Mouse (Mus musculus) thymus, postnatal 0 days (tissue): ENCODE measurements around the gene Cldn11. TPM values are rescaled to one million over a fixed set of nuclear protein-coding genes. Genes with fewer than 3 reads are reported as not detected.
"Not testable (repeated sequence)": the region's sequence is repeated elsewhere in the genome, so short reads cannot be mapped to it uniquely, and the experiment has no call there.

ENCODE experiments used
- DNase-seq: peaks from one replicate; pipeline ENCODE4 v3.0.0-alpha.2; 2015; ENCODE audit warnings: low spot score
- polyA plus RNA-seq: library from polyadenylated mRNA; unstranded; fragments of >200 nt; fragmentation: Nextera tagmentation; extraction: Ambion mirVana; gene quantifications from 2 replicates; pipeline ENCODE4 v1.2.1, GENCODE M21; 2015

Cldn11 gene
- 0.21 and 0.55 TPM in 2 replicates for polyA plus RNA-seq

DNA sequence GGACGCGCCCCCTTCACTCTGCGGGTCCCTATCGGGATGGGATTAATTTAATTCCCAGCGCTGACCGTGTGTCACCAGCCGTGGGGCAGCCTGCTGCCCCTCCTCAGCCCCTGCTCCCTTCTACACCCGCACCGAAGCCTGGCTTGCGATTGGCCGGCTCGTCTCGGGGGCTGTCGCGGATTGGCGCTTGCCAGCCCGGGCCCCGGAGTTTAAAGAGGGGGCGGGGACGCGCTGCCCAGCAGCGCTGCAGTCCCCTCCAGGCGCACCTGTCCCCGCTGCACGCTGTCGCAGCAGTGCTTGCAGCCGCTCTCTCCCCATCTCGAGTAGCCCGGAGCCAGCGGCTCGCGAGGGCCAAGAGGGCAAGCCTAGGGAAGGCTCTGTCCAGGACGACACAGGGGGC is at the start of gene Cldn11:
TSS of gene Cldn11 (plus strand) at position 215 of the 400 bp plus-strand sequence.
- DNase-seq, result peak; percentile 23

DNA sequence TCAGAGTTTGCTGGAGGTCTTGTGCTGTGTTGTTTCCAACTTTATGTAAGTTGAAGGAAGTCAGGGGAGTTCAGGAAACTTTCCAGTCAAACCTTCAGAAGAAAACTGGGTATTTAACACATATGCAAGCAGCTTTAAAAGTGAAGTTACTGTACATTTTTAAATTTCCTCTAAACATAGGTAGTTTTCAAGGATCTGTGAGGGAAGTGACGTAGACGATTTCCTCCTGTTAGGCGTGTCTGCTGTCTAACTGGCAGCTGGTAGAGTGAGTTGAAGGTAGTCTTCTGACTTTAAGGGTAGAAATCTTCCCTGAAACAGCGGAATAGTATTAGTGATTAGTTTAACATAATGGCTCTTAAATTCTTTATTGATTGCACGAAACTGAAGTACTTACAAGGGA is 49.7 kb upstream of the Cldn11 start:
- no peak for DNase-seq

DNA sequence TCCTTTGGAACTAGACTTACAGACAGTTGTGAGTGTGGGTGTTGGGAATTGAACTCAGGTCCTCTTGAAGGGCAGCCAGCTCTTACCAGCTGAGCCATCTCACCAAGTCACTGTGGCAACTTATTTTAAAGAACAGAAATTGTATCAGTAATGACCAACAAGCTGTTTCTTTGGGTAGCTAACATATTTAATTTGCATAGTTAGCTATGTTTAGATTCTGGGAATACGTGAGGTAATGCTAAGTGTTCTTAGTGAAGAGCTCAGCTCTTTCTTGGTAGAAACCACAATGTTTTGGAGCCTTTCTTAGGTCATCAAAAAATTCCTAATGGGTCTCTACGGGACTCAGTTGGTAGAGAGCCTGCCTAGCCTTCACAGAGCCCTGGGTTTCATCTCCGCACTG is 48.9 kb upstream of the Cldn11 start:
- no peak for DNase-seq

DNA sequence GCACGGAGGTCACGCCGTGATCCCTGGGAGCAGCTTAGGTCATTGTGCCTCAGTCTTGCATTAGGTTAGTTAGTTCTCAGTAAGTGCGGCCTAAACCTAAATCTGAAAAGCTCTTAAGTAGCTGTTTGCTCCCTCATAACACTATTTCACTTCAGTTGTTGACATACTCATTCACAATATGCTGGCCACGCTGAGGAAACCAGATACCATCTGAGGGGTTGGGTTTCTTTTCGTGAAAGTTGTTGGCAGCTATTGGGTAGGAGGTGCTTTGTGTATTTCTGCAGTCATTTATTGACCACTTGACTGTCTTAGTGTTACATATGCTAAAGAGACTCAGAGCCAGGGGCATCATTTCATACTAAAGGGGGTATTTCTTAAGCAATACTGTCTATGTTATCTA is 44.8 kb upstream of the Cldn11 start:
- no peak for DNase-seq

DNA sequence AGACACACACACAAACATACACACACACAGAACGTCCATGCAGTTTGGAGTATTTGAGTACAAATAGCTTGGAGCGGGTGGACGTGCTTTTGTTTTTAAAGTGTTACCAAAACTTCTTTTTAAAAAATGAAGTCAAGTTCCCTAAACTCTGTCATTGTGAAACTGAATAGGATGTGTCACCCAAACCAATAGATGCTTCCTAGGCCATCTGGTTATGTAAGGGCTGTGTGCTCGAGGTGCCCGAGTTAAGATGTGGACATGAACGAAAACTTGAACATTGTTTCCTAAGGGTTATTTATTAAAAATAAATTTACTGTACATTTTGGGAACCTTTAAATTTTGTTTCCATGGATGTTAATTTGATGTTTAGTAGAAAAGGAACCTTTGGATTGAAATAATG is 43.1 kb upstream of the Cldn11 start:
- DNase-seq, result no peak

DNA sequence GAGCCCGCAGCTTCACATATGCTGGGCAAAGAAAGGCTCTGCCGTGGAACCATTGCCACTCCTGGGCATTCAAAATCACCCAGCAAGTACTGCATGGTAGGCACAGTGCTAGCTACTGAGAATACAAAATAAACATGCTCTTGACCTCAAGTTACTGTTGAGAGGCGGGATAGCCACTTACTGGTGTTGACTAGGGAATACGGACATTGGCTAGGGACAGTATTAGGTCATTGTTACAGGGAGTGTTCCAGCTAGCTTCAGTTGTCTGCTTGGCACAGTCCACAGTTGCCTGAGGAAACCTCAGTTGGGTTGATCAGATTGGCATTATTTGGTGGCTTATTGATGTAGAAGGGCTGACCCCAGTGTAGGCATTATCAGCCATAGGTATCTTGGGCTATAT is 42.0 kb upstream of the Cldn11 start:
- DNase-seq, result no peak

DNA sequence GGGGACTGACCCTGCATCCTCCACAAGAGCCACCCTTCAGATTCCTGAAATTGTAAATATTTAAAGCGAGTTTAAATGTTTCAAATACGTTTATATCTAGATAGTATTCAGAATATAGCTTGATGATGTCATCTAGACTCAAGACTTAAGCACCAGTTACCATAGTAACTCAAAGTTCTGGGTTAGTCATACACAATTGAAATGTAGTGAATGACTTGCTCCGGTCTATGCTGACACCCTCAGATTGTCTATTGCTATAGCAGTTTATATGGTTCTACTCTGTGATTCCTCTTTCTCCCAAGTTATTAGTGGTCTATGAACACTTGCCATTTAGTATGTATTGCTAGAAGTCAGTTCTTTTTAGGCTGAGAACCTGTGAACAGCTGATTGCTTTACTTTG is 40.6 kb upstream of the Cldn11 start:
- peak; percentile 16 for DNase-seq

DNA sequence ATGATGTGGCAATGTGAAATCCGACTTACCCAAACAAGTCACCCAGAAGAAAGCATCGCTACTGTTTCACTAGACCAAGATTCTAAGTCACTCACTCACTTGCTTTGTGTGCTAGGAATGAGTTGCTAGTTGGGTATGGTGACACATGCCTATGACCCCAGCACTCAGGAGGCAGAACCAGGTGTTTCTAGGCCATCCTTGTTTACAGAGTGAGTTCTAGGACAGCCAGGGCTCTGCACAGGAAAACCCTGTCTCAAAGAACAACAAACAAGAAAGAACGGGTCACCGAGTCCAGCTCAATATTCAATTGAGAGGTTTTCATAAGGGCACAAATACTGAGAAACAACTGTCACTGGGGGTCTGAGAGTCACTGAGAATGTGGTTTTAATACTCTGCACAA is 26.6 kb upstream of the Cldn11 start:
- DNase-seq, result no peak

DNA sequence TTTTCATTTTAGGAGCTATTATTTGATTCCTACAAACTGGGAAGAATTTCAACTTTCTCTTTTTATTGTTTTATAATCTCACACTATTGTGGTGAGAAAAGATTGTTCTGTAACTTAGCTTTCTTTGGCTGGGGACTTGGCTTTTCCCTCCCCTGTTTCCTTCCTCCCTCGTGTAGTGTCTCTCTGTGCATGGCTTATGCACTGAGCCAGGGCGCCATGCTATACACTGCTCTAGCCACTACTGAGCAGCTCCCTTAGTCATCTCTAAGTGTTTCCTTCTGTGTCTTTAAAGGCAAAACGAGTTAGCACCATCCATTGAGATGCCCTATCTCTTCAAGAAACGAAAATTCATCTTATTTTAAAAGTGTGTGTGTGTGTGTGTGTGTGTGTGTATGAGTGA is 23.4 kb upstream of the Cldn11 start:
- DNase-seq, result no peak

DNA sequence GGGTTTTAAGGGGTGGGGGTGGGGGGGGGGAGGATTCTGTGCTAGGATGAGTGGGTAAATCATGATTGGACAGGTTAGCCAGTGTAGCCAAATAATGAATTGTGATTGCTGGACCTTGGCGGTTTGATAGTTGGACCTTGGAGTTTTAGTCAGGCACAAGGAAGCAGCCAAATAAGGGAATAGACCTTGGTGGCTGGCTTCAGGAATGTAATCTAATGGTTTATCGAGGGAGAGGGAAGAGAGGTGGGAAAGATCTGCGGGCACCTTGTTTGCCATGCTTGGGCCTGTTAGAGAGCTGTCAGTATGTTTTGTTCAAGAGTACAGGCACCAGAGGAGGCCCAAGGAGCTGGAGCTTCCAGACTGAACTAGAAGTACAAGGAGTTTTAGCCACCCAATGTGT is 22.9 kb upstream of the Cldn11 start:
- DNase-seq, result no peak

DNA sequence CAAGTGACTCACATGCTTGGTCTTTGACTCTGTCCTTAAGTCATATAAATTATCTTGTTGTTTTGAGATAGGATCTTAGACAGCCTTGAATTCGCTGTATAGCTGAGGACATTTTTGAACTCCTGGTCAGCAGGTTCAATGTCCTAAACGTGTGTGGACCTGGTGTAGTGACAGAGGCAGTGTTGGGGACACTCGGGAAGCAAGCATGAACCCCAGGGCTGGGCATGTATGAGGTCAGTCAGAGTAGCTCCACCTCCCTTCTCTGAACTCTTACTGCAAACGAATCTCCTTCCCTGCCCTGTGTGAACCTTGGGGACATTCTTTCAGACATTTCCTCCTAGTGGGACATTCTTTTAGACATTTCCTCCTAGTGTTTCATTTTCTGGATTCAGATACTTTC is 20.0 kb upstream of the Cldn11 start:
- no peak for DNase-seq

DNA sequence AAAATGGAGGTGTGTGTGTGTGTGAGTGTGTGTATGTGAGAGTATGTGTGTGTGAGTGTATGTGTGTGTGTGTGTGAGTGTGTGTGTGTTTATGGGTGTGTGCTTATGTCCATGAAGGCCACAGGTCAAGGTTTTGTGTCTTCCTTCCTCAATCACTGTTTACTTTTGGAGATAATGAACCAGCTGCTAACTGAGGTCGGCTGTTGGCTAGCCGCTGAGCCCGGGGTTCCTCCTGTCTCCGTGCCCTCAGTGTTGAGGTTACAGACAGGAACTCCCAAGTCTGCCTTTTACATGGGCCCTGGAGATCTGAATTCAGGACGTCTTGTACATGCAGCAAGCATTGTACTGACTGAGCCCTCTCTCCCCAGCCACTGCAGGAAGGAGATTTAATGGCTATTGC is 16.1 kb upstream of the Cldn11 start:
- no peak for DNase-seq

DNA sequence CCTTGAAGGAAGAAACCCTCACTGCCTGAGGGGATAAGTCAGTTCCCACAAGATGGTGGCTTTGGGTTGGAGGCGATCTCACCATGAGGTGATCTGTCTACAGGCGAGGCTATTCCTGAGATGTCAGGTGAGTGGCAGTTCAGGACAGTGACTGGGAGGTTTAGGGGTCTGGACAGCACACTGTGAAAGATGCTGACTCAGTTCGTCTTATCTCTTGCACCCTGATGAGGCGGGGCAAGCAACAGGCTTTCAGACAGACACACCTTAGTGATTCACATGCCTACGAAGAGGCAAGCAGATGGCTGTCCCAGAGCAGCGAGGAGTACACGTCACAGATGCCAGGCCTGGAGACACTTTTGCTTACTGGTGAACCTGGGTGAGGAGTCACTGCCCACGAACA is 15.5 kb upstream of the Cldn11 start:
- no peak for DNase-seq

DNA sequence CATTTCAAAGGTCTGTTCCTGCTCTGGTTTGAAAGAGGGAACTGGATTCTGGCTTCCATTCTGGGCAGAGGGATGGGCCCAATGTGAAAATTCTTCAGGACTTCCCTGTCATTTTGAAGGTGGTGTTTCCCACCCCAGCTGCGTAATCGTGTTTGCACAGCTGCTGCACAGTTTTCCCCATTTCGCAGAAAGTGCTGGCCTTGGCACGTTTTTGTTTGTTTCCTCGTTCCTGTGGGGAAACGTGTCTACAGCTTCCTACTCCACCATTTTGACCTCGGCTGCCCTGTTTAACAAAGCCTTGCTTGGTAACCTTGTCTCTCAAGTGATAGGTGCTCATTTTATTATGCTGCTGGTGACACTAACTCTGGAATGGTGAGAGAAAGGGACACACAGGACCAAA is 15.0 kb upstream of the Cldn11 start:
- no peak for DNase-seq

DNA sequence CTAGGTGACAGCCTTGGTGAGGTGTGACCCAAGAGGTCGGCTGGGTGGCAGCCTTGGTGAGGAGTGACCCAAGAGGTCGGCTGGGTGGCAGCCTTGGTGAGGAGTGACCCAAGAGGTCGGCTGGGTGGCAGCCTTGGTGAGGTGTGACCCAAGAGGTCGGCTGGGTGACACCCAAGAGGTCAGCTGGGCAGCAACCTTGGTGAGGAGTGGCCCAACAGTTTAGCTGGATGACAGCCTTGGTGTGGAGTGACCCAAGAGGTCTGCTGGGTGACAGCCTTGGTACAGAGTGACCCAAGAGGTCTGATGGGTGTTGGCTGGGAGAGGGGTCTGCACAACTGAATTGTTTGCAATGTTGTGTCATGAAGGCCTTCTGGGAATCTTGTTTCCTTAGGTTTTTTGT is 13.1 kb upstream of the Cldn11 start:
- not testable (repeated sequence) for DNase-seq

DNA sequence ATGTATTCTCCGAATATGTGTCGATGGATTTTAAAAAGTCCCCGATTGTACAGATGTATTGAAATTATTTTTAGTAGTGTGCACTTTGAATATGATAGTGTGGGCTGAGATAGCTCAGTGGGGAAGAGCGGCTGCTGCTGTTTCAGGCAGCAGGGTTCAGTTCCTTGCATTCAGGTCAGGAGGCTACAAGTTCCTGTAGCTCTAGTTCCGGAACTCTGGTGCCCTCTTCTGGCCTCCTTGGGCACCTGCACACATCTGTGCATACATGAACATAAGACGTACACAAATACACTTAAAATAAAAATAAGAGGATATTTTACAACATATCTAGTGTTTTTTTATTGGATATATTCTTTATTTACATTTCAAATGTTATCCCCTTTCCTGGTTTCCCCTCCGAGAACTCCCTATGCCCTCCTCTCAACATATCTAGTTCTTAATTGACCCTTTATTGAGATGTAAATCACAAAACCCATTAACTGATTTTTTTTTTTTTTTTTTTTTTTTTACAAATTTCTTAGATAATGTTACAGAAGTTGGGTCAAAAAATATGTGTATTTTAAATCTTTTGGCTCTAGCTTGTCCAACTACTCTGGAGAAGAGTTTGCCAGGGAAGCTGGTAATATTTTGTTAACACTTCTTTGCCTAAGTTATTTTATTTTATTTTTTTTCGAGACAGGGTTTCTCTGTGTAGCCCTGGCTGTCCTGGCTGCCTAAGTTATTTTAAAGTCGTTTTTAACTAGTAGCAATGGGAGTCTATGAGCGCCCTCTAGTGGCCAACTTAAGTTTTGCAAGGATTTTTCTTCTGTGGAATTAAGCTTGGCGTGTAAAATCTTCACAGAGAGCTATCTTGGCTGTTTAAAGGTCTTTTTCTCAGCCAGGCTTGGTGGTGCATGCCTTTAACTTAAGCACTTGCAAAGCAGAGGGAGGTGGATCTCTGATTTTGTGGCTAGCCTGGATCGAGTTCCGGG is 11.0 kb upstream of the Cldn11 start:
- DNase-seq, result peak; percentile 84

DNA sequence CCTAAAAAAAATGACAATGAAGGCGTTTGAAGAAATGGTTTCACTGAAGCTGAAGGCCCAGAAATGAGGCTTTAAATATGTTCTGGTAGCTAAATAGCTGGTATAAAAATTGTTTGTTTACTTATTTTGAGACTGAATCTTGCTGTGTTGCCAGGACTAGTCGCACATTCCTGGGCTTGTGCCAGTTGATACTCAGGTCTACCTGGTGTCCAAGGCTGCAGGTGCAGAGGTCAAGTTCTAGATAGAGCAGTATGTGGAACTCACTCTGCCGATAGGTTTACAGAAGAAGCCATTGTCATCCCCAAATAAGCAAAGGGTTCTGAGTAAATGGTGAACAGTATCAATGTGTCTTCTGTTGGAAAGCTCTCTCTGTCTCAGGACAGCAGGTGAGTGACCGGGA is 8.1 kb upstream of the Cldn11 start:
- DNase-seq, result no peak

DNA sequence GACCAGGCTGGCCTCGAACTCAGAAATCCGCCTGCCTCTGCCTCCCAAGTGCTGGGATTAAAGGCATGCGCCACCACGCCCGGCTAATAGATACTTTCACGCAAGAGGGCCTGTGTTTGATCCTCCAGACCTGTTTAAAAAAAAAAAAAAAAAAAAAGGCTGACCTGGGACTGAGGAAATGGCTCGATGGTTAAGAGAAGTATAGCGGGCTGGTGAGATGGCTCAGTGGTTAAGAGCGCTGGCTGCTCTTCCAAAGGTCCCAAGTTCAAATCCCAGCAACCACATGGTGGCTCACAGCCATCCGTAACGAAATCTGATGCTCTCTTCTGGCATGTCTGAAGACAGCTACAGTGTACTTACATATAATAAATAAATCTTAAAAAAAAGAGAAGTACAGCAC is 4.5 kb upstream of the Cldn11 start:
- DNase-seq, result not testable (repeated sequence)

DNA sequence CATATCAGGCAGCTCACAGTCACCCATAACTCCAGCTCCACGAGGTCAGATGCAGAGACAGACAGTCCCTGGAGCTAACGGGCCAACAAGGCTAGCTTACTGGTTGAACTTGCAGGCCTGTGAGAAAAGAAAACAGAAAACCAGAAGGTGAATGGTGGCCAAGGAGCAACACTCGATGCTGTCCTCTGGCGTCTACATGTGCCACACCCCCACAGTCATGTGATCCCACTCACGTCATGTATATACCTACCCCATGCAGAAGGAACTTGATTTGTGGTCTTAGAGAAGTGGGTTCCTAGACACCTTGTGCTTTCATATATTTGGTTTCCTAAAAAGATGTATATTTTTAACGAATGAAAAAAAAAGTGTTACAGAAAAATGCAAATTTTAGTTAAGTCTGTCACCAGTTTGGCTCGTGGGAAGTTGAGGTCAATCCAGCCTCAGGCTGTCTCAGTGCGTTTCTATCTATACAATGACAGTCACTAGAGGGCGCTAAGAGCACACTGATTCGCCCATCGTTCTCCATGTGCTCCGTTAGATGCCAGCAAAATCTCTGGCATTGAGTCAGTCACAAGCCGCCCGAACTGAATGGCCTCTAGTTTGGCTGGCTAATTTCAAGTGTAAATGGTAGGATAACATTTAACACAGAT is 4.0 kb upstream of the Cldn11 start:
- DNase-seq, result peak; percentile 76

DNA sequence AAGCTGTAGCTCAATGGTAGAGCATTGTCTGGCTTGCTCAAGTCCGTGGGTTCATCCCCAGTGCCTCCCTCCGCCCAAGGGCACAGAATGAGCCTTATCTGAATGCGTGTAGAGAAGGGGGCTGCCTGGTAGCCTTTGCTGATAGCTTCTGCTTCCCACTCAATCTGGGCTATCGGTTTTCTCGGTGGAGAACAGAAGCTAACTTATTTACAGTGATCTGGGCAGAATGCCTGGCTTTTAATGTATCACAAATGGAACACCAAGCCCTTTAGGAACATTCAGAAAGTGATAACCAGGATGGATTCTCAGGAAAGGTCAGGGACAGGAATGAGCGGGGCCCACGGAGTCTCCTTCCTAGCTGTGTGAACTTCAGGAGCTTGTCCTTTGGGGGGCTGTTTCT is 1.1 kb upstream of the Cldn11 start:
- DNase-seq, result no peak

DNA sequence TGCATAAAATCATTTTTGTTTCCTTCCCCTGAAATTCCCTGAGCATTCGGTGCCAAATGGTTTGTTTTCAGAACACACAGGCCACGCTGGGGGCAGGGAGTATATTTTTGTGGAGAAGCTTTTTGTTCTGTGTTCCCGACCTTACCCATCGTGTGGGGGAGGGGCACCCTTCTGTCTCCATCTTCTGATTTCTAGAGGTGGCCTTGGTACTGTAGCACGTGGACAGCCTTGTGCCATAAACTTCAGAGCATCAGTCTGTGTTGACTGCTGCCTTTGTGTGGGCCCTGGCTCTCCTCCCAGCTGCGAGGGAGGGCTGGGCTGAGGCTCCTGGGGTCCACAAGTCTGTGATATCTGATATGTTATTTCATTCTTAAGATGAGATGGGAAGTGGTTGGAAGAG is 2.4 kb downstream of the Cldn11 start:
- DNase-seq, result no peak

DNA sequence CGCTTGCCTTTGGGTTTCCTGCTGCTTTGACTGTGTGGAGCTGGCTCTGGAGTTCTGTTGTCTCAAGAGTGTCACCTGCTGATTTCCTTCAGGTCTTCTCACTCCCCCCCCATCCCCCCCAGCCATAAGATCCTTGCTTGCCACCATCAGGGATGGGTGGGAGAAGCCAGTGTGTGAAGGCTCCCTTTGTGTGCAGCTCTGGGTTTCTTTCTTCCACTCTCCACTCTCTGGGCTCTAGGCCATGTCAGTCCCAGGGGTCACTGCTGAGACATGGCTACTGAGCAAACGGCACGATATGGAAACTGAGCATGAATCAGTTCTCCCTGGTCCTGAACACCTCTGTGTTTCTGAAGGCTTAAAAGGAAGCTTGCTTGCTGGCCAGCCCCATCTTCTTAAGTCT is 6.4 kb downstream of the Cldn11 start:
- no peak for DNase-seq

DNA sequence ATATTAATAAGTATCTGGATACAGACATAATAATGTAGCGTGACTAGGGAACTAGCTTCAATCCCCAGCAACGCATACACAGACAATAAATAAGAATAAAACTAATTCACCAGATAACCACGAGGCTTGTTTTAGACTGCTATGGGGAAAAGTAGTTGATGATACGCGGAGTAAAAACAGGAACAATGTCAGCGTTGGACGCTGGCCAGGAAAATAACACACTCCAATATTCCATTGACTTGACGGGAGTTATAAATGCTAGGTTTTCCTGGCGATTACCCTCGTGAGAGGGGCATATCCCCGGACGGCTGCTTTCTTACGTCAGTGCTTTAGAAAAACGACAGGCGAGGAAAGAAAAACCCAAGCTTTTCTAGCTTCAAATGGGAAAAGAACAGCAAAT is 8.1 kb downstream of the Cldn11 start:
- no peak for DNase-seq
